Mouse (Mus musculus) testis, adult 2 months (tissue): Measurements from ENCODE around the gene Olfm2. TPM values are rescaled to one million over a fixed set of nuclear protein-coding genes. Genes with fewer than 3 reads are reported as not detected.

Source experiments
- H3K27ac ChIP-seq: fragments of 200-500 bp; 2 replicates; pipeline ENCODE4 v1.5.1; 2012; ENCODE audit warnings: low read depth, low read length; ENCODE audit not compliant: control insufficient read depth, insufficient read depth
- H3K27me3 ChIP-seq: fragments of 200-500 bp; 2 replicates; pipeline ENCODE4 v1.6.1; 2012; ENCODE audit warnings: mild to moderate bottlenecking, low read length, moderate library complexity; ENCODE audit not compliant: control insufficient read depth, insufficient read depth
- H3K36me3 ChIP-seq: fragments of 200-500 bp; 2 replicates; pipeline ENCODE4 v1.6.1; 2012; ENCODE audit warnings: mild to moderate bottlenecking, low read length; ENCODE audit not compliant: control insufficient read depth, insufficient read depth
- H3K4me1 ChIP-seq: fragments of 200-500 bp; 2 replicates; pipeline ENCODE4 v1.6.1; 2012; ENCODE audit warnings: low read length; ENCODE audit not compliant: control insufficient read depth, insufficient read depth
- H3K4me3 ChIP-seq: fragments of 200-500 bp; 2 replicates; pipeline ENCODE4 v1.5.1; 2012; ENCODE audit warnings: low read depth, mild to moderate bottlenecking, low read length, moderate library complexity, mixed read lengths; ENCODE audit not compliant: control insufficient read depth
- CTCF ChIP-seq: fragments of 200-500 bp; IDR thresholded peaks from 2 replicates; pipeline ENCODE4 v1.5.1; 2012; ENCODE audit warnings: low read depth, mild to moderate bottlenecking, inconsistent platforms, low read length, moderate library complexity; ENCODE audit not compliant: control insufficient read depth, insufficient read depth, insufficient replicate concordance
- polyA plus RNA-seq: library from polyadenylated mRNA; depleted of rRNA; stranded (reverse); fragments of >200 nt; gene quantifications from 2 replicates; pipeline ENCODE4 v1.2.3, GENCODE M21; 2012; rRNA removed

Gene Olfm2
- polyA plus RNA-seq, 1 experiment, result 3.2 TPM

DNA sequence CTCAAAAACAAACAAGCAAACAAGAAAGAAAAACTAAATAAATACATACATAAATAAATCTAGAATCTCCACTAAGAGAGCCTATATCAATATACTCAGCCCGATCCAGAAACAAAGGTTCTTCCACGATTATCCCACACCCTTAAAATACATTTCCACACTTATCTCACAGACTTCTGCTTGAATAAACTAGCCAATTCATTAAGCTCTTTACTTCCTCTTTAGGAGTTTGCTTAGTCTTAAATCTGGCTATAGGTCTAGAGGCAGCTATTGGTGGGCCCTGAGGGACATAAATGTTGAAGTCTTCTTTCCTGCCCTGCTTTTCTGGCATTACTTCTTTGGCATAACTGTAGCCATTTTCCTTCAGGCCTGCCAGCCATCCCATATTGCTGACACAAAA lies 114.8 kb downstream of the Olfm2 start:
- H3K4me1 ChIP-seq, result no peaks in the 10 kb centered on the region
- TF ChIP-seq CTCF, result no peak
- no peaks in the 10 kb centered on the region for H3K27me3 ChIP-seq
- H3K27ac ChIP-seq, result no peak overlapping the region
- H3K4me3 ChIP-seq, result no peak overlapping the region
- H3K36me3 ChIP-seq, result no peaks in the 10 kb centered on the region; the same call in 1 of the 2 replicates

Other genes starting within 250 kb of the Olfm2 start
- 2.1 and 2.5 TPM in 2 replicates for gene Zfp266, start 224.9 kb downstream of the Olfm2 start, polyA plus RNA-seq
- gene Zfp846, start 165.1 kb downstream of the Olfm2 start, polyA plus RNA-seq, result 2.4 and 2.8 TPM in 2 replicates
- gene Ubl5, start 103.5 kb downstream of the Olfm2 start, polyA plus RNA-seq, result 175 and 241 TPM in 2 replicates
- gene Fbxl12, start 101.6 kb downstream of the Olfm2 start, polyA plus RNA-seq, result 35.7 and 40.5 TPM in 2 replicates
- gene Pin1, start 94.3 kb downstream of the Olfm2 start, polyA plus RNA-seq, result 17.7 and 17.8 TPM in 2 replicates
- 0.62 and 1.0 TPM in 2 replicates for gene Col5a3, start 68.7 kb upstream of the Olfm2 start, polyA plus RNA-seq
- gene Rdh8, start 72.2 kb upstream of the Olfm2 start, polyA plus RNA-seq, result not detected in 2 replicates
- 2.6 and 3.1 TPM in 2 replicates for gene A230050P20Rik, start 122.3 kb upstream of the Olfm2 start, polyA plus RNA-seq
- gene Angptl6, start 133.4 kb upstream of the Olfm2 start, polyA plus RNA-seq, result 0.88 and 1.1 TPM in 2 replicates
- gene Ppan, start 141.8 kb upstream of the Olfm2 start, polyA plus RNA-seq, result 28.4 and 32.2 TPM in 2 replicates
- 223 and 282 TPM in 2 replicates for gene Eif3g, start 152.3 kb upstream of the Olfm2 start, polyA plus RNA-seq
- 15.4 and 18.3 TPM in 2 replicates for gene Dnmt1, start 213.5 kb upstream of the Olfm2 start, polyA plus RNA-seq
- 0.70 and 0.87 TPM in 2 replicates for gene S1pr2, start 230.4 kb upstream of the Olfm2 start, polyA plus RNA-seq